Mouse (Mus musculus) heart, adult 18-20 months (tissue): ENCODE measurements at regions not wholly inside any gene's neighbourhood (a gene's known extent, or its start where the extent isn't known, plus 50 kb on each side); places are given as distances from the start of the nearest gene placed in this dataset.

Experiments
- DNase-seq, 2 experiments: peaks; one replicate each; pipeline ENCODE4 v3.0.0; 2021 to 2022; ENCODE audit warnings: mixed read lengths in 1 of 2

DNA sequence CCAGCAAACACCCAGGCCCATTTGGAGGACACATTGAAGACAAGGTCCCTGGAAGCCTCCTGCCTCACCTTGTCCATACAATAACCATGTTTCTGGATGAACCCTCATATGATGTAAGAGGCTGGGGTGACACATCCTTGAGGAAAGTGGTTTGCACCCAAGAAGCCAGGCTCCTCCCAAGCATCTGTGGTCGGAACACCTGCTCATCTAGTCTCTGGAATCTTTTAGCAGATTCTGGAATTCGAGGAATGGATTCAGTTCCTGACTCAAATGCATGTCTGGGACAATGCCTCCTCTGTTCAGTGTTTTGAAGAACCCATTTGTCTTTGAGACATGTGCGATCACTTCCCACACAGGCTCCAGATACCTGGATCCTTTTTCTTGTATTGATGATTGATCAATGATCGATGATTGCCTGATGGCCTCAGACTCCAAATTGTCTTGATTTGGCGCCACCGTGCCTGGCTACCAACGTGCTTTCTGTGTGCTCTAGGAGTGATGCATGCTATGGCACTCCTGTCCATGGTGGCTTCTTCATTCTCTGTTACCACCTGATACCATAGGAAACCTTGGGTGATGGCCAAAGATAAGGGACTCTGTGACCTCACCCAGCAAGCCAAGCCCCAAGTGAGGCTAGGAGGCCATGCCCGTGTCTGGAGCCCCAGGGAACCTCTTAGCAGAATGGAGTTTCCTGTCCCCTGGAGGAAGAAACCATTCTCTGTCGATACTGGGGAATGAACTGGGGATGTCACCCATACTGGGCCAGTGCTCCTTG is 126.7 kb downstream of the Mn1 start:
- no peak for DNase-seq

DNA sequence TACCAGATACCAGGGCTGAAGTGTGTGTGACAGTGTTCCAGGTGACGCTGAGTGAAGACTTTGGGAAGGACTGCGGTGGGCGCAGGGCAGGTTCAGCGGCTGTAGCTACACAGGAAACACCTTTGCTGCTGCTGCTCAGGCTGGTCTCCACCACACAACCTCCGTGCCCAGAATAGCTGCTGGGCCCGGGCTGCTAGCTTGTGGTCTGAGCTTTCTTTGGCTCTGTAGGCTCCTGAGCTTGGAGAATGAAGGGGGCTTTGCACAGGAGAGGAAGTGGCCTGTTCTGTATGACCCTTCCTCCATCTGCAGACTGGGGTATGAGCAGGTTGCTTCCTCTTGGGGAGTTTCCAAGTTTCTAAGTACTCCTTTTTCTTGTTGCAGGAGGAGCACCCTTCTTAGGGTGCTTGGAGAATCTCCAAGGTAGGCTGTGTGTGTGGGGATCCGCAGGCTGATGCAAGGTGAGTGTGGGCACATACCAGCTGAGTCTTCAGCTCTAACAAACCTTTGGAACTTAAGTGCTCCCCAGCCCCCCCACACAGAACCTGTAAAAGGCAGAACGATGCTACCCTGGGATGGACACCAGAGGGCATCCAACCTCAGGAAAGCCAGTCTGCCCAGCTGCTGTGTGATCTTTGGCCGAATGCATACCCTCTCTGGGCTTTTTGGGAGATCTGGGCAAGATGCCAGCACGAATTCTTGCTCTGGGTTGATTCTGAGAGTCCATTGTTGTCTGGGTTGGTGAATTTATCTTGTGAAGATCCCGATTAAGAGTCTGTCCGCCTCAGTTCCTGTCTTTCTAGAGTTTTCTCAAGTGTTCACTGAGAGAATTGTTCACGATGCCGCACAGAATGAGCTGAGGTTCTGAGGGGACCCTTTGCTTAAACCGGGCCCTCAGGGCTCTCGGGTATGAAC is 136.6 kb downstream of the Mn1 start:
- DNase-seq = no peak

DNA sequence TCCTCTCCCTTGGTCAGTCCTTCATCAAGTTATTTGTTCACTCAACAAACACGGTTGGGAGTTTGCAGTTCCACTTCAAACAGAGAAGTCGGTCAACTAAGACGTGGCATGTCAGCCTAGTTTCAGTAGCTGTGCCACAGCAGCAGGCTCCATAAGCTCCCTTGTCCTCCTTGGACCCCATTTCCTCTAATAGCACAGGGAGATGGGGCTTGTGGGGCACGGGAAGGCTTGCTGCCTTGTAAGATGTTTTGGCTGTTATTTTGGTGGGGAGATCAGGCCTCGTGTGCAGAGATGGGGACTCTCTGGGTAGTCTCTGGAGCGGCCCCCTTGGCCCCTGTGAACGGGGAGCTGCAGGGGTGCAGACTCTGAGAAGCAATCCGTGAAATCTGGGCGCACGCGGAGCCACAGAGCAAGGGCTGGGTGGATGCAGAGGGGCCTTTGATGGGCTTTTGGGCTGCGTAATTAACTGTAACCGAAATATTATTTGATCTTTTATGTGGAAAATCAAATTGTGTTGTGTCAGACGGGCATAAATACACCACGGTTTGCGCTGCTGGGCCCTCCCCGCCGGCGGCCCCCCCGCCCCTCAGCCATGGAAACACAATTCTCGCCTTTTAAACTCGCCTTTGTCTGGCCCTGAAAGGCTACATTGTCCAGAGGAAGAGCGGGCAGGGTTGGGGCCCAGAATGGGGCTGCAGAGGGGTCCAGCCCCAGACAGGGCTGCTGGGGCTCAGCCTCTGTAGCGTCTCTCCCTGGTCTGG is 137.6 kb downstream of the Mn1 start:
- DNase-seq = no peak

DNA sequence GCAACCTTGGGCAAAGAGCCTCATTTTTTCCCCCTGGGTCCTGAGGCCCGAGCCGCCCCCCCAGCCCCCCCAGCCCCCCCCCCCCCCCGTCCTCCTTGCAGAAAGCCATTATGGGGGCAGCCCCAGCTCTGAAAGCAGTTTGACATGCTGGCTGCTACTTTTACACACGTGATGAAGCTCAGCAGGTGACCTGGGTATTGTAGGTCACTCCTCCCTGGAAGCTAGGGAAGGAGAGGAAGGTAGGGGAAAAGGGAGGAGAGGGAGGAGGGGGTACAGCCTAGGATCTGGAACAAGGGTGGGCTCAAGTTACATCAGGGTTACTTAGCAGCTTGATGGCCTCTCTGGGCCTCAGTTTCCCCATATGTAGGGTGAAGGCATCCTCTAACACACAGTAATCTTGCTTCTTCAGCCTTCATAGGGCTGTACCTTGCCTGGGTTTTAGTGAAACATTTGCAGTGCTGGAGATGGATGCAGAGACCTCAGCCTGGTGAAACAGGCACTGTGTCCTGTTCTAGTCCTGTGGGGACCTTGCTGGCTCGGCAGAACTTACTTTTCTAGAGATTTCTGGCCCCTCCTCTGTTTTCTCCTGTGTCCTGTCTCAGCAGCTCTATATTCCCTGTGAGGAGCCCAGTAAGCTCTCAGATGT is 138.3 kb downstream of the Mn1 start:
- DNase-seq = no peak

- DNase-seq = peak; percentile 30 to 33
Measured at GRCm38 (mm10) chr5:111555981-111556380, 138.8 kb downstream of the Mn1 start.

DNA sequence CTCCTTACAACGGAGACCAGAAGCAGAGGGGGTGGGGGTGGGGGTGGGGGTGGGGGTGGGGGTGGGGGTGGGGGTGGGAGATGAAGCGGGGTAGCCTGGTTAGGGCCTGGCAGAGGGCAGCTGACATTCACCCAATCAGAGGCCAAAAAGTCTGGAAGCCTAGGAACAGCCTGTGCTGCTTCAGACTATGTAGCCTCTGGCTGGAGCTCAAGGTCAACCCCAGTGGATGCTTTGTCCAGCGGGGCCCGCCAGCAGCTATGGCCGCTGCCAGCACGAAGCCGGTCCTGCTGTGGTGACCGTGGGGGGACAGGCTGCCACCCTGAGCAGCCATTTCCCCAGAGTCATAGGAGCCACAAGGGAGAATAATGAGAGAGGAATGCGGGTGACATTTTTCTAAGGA is 143.3 kb downstream of the Mn1 start:
- DNase-seq = peak; percentile 37 to 65

DNA sequence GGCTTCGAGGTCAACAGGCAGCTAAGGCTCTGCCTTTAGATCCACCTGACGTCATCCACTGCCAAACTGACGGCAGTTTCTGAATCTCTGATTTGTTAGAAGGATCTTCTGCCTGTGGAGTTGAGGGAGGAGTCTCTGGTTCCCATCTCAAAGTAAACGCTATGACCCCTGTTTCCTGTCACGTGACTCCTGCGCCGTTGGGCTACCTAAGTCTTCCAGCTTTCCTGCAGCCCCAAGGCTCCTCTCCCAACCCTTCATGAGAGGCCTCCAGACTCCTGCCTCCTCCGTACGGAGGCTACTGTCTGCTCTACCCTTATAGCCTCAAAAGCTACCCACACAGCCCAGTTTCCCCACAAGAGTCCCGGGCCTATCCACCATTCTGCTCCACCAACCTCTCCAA is 144.1 kb downstream of the Mn1 start:
- DNase-seq = no peak

GRCm38 (mm10) chr5:111570826-111571225 is 153.7 kb downstream of the Mn1 start:
- no peak for DNase-seq

DNA sequence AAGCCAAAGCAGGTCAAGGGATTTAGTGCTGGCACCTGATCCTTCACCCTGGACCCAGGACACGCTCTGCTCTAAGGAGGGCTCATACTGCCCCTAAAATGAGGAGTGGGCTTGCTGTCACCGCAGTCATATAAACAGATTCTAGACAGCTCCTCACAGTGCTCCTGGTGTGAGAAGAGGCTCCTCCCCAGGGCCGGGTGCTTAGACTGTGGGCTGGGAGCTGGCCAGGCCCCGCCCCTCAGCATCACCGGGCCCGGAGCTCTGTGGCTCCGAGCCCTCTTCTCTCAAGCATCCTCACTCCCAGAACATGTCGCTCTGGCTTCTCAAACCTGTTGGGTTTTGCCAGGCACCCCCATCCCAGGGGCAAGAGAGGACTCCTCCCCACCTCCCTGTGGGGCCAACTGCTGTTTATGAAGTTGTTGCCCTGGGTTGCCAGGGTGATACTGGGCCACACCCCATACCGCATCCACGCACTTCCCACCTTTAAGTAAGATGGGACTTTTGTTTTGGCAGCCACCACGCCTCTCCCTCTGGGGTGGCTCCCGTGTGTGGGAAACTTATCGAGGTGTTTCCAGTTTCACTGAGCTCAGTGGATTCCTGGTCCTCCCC is 156.2 kb downstream of the Mn1 start:
- DNase-seq = no peak

DNA sequence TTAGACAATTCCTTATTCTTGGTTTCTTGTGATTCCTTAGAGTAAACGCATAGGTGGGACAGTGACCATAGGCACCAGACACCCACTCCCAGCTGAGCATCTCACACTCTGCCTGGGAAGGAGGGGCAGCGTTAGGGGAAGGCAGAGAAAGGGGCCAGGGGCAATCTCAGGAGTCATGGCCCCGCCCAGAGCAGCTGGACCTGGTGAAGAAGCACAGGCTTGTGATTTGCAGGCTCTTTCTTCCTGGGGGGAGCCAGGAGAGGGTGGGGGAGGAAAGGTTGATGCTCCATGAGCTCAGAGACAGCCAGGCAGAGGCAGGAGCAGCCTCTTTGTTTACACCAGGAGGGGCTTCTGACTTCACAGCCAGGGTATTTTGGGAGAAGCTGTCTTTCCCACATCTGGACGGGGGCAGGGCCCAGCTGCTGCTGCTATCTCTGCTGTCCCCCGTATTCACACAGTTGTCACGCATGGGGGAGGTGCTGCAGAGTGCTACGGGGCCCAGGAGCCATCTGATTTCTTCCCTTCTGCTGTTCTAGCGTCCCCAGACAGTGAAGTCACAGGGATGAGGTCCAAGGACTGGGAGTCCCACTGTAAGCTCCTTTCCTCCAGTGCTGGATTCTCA is 157.2 kb downstream of the Mn1 start:
- peak in 1 of 2 experiments; percentile 50 for DNase-seq

DNA sequence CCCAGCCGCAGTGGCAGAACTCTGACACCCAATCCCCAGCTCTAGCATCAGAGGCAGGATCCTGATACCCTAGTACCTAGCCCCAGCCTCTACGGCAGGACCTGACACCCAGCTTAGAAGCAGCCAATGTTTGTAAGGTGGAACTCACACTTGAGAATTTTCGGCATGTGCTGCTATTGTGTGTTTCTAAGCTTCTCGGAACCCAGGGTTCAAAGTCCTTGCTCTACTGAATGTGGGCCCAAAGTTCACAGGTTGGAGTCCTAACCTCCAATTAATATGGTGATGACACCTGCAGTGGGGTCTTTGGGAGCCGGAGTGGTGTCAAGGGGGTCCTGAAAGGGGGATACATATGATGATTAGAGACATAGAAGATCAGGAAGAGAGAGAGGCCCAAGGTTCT is 158.2 kb downstream of the Mn1 start:
- DNase-seq = no peak

DNA sequence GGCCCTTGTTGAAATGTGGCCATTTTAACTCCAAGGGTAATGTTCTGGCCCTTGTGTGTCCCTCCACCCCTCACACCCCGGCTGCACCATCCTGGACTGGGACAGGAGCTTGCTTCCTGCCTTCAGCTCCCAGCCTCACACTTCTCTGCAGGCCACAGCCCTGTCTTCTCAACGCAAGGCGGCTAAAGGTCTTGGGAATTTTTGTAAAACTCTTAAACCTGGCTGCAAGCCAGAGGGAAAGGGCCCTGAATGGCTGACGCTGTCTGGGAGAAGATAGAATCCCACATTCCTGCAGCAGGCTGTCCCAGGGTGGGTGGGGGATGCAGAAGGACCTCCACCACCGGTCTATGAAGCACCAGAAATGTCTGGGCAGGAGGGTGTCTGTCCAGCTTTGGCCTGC is 156.3 kb upstream of the Gm26897 start:
- DNase-seq = peak; percentile 48 to 56

DNA sequence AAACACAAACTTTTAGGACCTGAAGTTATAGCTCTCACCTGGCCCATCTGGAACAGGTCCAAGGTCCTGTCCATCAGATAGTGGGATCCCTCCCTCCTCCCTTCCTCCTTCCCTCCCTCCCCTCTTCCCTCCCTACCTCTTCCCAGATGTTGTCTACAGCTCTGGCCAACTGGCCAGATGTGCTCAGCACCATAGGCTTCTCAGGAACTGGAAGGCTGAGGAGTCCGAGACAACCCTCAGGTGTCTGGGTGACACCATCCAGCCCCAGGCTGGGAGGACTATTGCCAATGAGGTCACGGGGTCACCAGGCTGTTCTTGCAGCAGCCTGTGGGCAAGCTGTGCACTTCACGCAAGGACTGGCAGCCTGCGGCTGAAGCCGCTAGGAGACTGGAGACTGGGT is 155.6 kb upstream of the Gm26897 start:
- DNase-seq = peak; percentile 38 to 40

DNA sequence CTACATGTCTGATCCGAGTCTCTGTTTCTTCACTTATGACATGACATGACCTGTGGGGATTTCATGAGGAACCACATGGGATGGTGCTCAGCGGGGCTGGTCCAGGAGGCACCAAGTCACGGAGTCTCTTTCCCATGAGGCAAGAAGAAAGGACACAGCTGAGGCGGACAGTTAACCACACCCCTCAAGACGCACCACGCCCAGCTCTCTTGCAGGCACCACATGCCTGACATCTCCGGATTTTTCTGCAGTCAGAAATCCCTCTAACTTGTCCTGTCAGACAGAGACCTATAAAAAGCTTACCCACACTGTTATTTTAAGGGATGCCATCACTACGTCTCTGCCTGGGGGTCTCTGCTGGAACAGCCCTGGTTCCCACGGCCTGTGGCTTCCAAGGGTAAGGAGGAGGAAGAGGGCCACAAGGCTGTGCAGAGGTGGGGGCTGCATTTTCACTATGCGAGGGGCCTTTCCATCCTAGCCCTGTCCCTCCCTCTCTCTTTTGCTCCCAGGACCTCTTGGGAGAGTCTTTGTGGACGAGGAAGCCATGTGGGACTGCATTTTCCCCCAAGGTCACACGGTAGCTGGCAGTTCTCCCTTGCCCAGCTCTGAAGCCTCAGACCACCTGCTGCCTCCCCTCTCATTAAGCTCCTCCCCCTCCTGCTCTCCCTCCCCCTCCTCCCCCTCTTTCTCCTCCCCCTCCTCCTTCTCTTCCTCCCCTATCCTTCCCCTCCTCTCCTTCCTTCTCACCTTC is 154.6 kb upstream of the Gm26897 start:
- peak; percentile 51 to 52 for DNase-seq

DNA sequence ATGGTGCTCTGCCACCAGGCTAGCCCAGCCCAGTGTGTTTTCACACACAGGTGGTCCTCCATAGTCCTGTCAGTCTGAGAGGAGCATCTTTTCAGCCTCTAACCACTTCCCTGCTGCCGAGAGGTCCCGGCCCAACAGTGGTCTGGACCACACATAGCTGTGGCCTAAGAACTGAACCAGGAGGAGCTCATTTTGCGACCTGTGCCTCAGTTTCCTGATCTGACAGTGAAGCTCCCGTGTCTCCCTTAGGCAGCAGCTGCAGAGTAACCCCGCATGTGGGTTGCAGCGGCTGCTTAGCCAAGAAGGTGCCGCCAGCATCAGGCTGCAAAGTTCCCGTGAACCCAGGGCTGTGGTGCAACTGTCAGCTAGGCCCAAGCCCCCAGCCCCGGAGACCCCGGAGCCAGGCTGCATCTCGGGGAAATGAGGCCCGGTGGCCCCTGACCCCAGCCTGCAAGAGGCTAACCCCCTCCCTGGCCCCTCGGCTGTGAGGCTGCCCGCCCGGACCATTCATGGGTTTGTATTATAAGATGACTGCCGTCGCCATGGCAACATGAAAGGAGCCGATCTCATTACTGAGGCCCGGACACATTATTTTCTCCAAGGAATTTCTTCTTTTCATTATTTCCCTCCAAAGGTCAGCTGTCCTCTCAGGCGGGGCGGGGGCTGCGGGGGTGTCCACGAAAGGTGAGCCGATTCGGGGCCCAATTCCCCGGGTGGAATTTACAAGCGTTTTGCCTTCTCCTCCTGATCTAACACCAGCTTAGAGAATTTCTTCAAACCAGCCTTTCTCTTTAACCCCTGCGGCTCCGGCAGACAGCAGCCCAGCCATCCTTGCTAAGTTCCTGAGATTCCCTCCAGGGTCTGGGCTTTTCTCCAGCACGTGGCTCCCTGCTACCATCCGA is 152.6 kb upstream of the Gm26897 start:
- DNase-seq = no peak

- no peak for DNase-seq
Measured at GRCm38 (mm10) chr5:111582004-111582403, 151.7 kb upstream of the Gm26897 start.

- no peak for DNase-seq
Measured at GRCm38 (mm10) chr5:111590619-111591081, 143.1 kb upstream of the Gm26897 start.

DNA sequence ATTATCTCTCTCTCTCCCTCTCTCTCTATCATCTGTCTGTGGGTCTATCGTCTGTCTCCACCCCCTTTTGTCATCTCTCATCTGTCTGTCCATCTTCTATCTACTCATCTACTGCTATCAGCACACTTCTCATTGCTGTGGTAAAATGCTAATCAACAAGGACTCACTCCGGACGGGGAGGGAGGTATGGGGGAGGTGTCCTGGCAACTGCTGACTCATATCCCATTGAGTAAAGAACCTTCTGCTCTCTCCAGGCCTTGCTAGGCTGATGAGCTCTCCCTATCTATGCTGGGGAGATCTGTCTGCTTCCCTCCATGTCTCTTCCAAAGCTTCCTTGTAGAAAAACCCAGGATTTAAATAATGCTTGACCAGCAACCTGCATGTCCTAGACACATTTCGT is 140.9 kb upstream of the Gm26897 start:
- DNase-seq = no peak

- DNase-seq = no peak
Measured at GRCm38 (mm10) chr5:111594111-111594510, 139.6 kb upstream of the Gm26897 start.
